Mouse (Mus musculus) neural tube, embryonic 14.5 days (tissue): Measurements from ENCODE around the gene Cldn10. TPM values are rescaled to one million over a fixed set of nuclear protein-coding genes. Genes with fewer than 3 reads are reported as not detected.

ENCODE experiments used
- ATAC-seq: fragments of 200-750 bp; cut with Nextera tagmentation; 2 replicates; pipeline ENCODE4 v1.8.0; 2017; ENCODE audit warnings: low read depth, mild to moderate bottlenecking, moderate TSS enrichment, moderate library complexity
- H3K27ac ChIP-seq: fragments of 300-500 bp; sonication (generic); 2 replicates; pipeline ENCODE4 v1.5.1; 2014; ENCODE audit warnings: low read depth, mild to moderate bottlenecking, control low read depth, low read length, moderate library complexity, mixed read lengths
- H3K27me3 ChIP-seq: fragments of 300-500 bp; sonication (generic); 2 replicates; pipeline ENCODE4 v1.6.1; 2014; ENCODE audit warnings: low read length; ENCODE audit not compliant: control insufficient read depth, insufficient read depth
- H3K36me3 ChIP-seq: fragments of 300-500 bp; sonication (generic); 2 replicates; pipeline ENCODE4 v1.6.1; 2014; ENCODE audit warnings: low read length, mixed read lengths; ENCODE audit not compliant: control insufficient read depth, insufficient read depth
- H3K4me1 ChIP-seq: fragments of 300-500 bp; sonication (generic); 2 replicates; pipeline ENCODE4 v1.6.1; 2014; ENCODE audit warnings: low read length; ENCODE audit not compliant: control insufficient read depth, insufficient read depth
- H3K4me2 ChIP-seq: fragments of 300-500 bp; sonication (generic); 2 replicates; pipeline ENCODE4 v1.6.1; 2014; ENCODE audit warnings: mild to moderate bottlenecking, low read depth, low read length, control low read depth
- H3K4me3 ChIP-seq: fragments of 300-500 bp; sonication (generic); 2 replicates; pipeline ENCODE4 v1.5.1; 2014; ENCODE audit warnings: low read depth, low read length, control low read depth, mixed read lengths
- H3K9ac ChIP-seq: fragments of 300-500 bp; sonication (generic); replicated peaks from 2 replicates; pipeline ENCODE4 v1.6.1; 2014; ENCODE audit warnings: low read depth, mild to moderate bottlenecking, control low read depth, low read length, mixed read lengths
- H3K9me3 ChIP-seq: fragments of 300-500 bp; sonication (generic); 2 replicates; pipeline ENCODE4 v1.6.1; 2016; ENCODE audit warnings: low read length; ENCODE audit not compliant: control insufficient read depth
- WGBS: fragments of 180-500 bp; shearing (Covaris S2); extraction: QIAGEN DNeasy Blood & Tissue Kit; methylation state at CpG from one replicate; pipeline ENCODE4 v1.1.7; 2014; 5-methylcytosine and 5-hydroxymethylcytosine counted together
- polyA plus RNA-seq: library from polyadenylated mRNA; unstranded; fragments of >200 nt; fragmentation: Nextera tagmentation; extraction: Ambion mirVana; gene quantifications from 2 replicates; pipeline ENCODE4 v1.2.1, GENCODE M21; 2014

Gene Cldn10
- polyA plus RNA-seq, 1 experiment from 2014 or later = 1.7 TPM

DNA sequence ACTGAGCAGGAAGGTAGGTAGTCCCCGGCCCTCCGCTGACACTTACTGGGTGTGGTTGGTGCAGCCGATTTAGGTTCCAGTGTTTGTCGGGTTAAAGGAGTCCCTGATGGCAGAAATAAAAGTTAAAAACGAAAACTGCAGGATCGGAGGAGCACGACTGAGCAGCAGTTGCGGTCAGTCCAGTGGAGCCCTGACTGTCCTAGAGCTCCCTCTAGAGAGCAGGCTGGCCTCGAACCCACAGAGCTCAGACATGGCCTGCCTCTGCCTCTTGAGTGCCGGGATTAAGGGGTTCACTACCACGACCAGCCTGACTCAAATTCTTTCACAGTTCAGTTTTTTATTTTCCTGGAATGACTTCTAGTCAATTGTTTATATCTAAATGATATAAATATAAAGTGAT, 112.2 kb downstream of the Cldn10 start:
- no peak for ATAC-seq
- Histone ChIP-seq H3K27me3 (no peaks in the 10 kb centered on the region), H3K4me2 (no peak overlapping the region), H3K9me3 (no peaks in the 10 kb centered on the region), H3K36me3 (peaks cover 72% of the 10 kb centered on the region), H3K4me1 (no peaks in the 10 kb centered on the region), H3K27ac (no peak overlapping the region), H3K4me3 (no peak overlapping the region), H3K9ac (no peak overlapping the region)
- 88% methylated on average over 11 of the region's 11 CpGs for WGBS

DNA sequence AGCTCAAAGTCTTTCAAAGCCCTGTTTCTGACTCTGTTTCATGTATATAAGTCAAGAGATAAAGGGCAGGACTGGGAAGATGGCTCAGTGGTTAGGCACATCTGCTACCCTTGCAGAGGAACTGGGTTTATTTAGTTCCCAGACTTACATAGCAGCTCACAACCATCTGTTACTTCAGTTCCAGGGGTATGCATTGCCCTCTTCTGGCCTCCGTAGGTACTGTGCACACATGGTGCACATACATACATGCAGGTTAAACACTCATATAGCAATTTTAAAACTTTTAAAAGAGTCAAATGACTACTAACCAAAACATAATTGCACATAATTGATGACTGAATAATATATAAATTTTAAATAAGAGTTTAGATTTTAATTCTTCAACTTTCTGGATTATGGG, 113.2 kb downstream of the Cldn10 start:
- Histone ChIP-seq H3K4me1 (no peaks in the 10 kb centered on the region), H3K9ac (no peak overlapping the region), H3K27ac (no peak overlapping the region), H3K4me3 (no peak overlapping the region), H3K36me3 (peaks cover 64% of the 10 kb centered on the region), H3K4me2 (no peak overlapping the region), H3K27me3 (no peaks in the 10 kb centered on the region), H3K9me3 (no peaks in the 10 kb centered on the region)
- 100% methylated on average over 1 of the region's 1 CpGs for WGBS
- no peak for ATAC-seq

DNA sequence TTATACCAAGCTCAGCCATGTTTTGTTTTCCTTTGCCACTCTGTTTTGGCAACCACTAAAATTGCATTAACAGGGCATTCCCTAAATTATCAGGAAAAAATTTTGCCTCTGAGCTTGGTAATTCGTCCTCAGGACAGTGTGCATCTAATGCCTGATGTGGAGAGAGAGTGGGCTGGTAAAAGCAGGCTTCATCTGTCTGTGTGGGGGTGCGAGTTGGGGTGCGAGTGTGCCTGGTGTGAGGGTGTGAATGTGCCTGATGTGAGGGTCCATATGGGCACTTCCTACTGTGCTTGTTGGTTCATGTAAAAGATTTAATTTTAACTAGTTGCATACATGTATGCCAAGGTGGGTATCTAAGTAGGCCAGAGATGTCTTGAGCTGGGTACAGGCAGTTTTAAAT, 115.7 kb downstream of the Cldn10 start:
- no peaks in the 10 kb centered on the region for H3K27me3 ChIP-seq
- 85% methylated on average over 3 of the region's 3 CpGs for WGBS
- H3K27ac ChIP-seq = no peak overlapping the region
- H3K9ac ChIP-seq = no peak overlapping the region
- ATAC-seq = no peak
- no peaks in the 10 kb centered on the region for H3K4me1 ChIP-seq
- no peak overlapping the region for H3K4me3 ChIP-seq
- no peaks in the 10 kb centered on the region for H3K9me3 ChIP-seq
- no peak overlapping the region for H3K4me2 ChIP-seq
- H3K36me3 ChIP-seq = peaks cover 63% of the 10 kb centered on the region

DNA sequence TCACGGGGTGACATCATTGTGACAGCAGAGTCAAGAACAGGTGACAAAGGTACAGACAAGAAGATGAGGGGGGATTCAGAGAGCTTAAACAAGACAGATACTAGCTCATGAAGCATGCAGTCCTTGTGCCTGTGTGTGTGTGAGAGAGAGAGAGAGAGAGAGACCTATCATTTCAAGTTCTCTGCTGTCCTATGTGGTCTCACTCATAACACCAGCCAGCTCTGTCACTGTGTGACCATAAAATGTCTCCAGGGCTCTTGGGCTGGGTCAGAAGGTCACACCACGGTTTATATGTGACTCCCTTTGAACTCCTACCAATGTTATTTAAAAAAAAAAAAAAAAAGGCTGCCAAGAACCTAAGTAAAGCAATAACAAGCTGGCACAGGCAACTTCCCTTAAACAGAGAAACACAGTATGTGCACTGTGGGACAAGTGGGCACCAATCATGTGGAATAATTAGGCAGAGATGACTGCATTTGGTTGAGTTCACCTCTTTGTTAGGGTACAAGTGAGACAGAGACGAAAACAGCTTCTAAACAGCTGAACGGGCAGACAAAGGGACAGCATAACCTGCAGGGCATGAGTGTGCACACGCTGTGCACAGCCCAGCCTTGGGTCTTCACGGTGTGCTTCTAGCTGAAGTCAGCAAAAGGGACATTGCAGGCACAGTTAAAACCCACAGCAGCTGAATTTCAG, 116.3 kb downstream of the Cldn10 start:
- WGBS = 24% methylated on average over 6 of the region's 6 CpGs
- H3K9me3 ChIP-seq = no peaks in the 10 kb centered on the region
- H3K27me3 ChIP-seq = no peaks in the 10 kb centered on the region
- no peaks in the 10 kb centered on the region for H3K4me1 ChIP-seq
- H3K4me2 ChIP-seq = no peak overlapping the region
- no peak overlapping the region for H3K9ac ChIP-seq
- ATAC-seq = peak; percentile 88; the same call in 1 of the 2 replicates
- H3K36me3 ChIP-seq = peaks cover 63% of the 10 kb centered on the region
- 0 out of 2 replicates have a peak overlapping the region, but pooled peaks have one; percentile 16 for H3K27ac ChIP-seq
- no peak overlapping the region for H3K4me3 ChIP-seq

DNA sequence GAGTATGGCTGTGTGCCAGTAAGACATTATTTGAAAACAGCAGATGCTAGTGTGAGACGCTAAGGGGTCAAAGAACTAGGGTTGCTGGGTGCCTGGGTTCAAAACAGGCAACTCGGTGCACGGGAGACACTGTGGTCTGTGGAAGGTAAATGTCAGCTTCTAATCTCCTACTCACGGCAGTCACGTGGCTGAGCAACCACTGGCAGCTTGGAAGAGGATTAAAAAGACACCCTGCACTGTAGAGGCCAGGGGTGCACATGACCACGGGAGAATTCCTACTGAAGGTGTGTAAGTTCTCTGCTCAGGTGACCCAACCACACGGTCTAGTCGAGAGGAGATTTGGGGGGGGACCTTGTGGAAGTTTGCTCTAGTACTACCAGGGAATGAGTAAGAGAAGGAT, 119.9 kb downstream of the Cldn10 start:
- H3K4me2 ChIP-seq = no peak overlapping the region
- no peak overlapping the region for H3K4me3 ChIP-seq
- no peak overlapping the region for H3K27ac ChIP-seq
- H3K9ac ChIP-seq = no peak overlapping the region
- WGBS = 86% methylated on average over 8 of the region's 8 CpGs
- peaks cover 62% of the 10 kb centered on the region for H3K36me3 ChIP-seq
- no peaks in the 10 kb centered on the region for H3K27me3 ChIP-seq
- no peaks in the 10 kb centered on the region for H3K9me3 ChIP-seq
- no peaks in the 10 kb centered on the region for H3K4me1 ChIP-seq
- no peak for ATAC-seq

DNA sequence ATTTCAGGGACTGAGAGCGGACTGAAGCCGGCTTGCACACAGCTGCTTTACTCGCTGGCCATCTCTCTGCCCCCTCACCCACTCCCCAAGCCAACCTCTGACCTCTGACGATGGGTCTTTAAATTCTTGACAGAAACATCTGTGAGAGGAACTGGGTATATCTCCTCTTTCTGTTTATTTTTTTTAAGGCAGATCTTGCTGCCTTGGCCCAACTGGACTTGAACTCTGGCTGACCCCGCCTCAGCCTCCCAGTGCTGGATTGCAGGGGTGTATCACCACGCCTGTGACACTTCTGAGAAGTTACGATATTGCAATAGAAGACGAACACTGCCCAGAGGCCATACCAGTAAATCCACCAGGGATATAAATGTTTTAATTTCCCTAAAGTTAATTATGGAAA, 122.2 kb downstream of the Cldn10 start:
- no peak overlapping the region for H3K4me2 ChIP-seq
- no peak overlapping the region for H3K9ac ChIP-seq
- no peaks in the 10 kb centered on the region for H3K9me3 ChIP-seq
- H3K4me3 ChIP-seq = no peak overlapping the region
- H3K27me3 ChIP-seq = no peaks in the 10 kb centered on the region
- 85% methylated on average over 8 of the region's 8 CpGs for WGBS
- H3K4me1 ChIP-seq = no peaks in the 10 kb centered on the region
- ATAC-seq = no peak
- H3K27ac ChIP-seq = no peak overlapping the region
- peaks cover 59% of the 10 kb centered on the region for H3K36me3 ChIP-seq

DNA sequence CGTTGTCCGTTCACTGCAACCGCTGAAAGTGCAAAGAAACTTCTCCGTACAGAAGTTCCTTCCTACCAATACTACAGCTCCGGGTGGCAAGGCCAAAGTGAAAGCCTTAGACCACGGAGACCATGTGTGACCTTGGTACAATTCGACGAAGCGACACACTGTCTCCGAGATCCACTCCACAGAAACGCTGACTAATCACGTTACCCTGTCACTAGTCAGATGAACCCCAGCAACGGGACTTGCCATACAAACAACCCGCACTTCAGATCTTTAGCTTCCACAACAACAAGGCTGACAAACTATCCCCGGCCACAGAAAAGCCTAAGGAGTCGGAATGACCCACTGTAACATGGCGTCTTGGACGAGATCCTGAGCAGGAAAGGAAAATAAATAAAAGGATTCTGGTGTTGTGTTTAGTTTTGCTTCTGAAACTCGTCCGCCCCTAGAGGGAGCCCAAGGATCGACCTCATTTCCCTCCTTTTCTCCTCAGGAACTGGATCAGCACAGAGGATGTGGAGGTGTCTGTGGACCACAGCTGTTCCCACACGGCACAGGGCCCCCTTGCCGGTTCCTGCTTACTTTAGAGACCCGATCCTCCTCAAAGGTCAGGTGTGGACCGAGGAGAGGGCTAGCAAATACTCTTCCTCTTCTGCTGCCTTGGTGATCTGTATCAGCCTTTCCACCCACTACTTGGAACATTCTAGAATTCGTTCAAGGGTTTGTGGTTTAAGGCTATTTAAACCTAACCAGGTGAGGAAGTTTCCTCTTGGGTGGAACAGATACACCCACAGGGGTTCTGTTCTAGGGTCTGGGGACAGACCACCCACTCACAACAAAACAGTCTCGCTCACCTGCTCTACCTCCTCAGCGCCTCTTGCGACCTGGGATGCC, 122.9 kb downstream of the Cldn10 start:
- Histone ChIP-seq H3K9me3 (no peaks in the 10 kb centered on the region), H3K27me3 (no peaks in the 10 kb centered on the region), H3K4me3 (no peak overlapping the region), H3K4me2 (no peak overlapping the region), H3K36me3 (peaks cover 60% of the 10 kb centered on the region), H3K4me1 (no peaks in the 10 kb centered on the region), H3K9ac (no peak overlapping the region), H3K27ac (no peak overlapping the region)
- WGBS = 71% methylated on average over 29 of the region's 29 CpGs
- ATAC-seq = peak; percentile 32; the same call in 1 of the 2 replicates

DNA sequence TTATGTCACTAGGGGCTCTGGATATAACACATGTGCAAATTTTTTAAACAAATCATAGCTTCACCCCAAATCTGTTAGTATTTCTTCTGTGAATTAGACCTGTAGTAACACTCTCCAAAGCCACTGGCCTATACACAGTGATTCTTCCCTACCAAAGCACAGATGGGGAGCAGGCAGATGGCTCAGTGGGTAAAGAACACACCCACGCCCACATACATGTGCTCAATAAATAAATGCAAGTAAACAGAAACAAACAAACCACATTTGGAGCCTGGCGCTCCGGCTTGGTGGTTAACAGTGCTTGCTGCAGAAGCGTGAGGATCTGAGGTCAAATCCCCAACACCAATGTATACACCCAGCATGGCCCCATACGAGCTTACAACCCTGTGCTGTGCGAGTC, 123.8 kb downstream of the Cldn10 start:
- 92% methylated on average over 6 of the region's 6 CpGs for WGBS
- no peak for ATAC-seq
- Histone ChIP-seq H3K27me3 (no peaks in the 10 kb centered on the region), H3K4me3 (no peak overlapping the region), H3K4me1 (no peaks in the 10 kb centered on the region), H3K9ac (no peak overlapping the region), H3K9me3 (no peaks in the 10 kb centered on the region), H3K36me3 (peaks cover 58% of the 10 kb centered on the region), H3K27ac (no peak overlapping the region), H3K4me2 (no peak overlapping the region)

DNA sequence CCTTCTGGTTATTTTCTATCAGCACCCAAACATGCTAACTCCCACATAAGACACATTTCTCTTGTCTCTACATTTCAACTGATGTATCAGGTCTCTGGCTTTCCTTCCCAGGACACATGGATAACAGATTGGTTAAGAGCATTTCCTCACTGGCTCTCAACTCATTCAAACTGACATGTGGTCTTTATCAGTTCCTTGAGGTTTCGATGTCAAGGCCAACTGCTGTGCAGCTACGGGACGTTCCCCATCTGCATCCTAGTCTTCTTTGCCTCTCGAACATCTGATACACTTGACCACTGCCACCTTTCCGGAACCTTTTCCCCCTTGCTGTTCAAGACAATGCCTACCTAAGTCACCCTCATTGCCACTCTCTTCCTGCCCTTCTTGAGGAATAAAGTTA, 125.9 kb downstream of the Cldn10 start:
- H3K4me2 ChIP-seq = no peak overlapping the region
- peaks cover 46% of the 10 kb centered on the region for H3K36me3 ChIP-seq
- H3K27ac ChIP-seq = no peak overlapping the region
- no peak for ATAC-seq
- no peaks in the 10 kb centered on the region for H3K9me3 ChIP-seq
- no peaks in the 10 kb centered on the region for H3K4me1 ChIP-seq
- H3K4me3 ChIP-seq = no peak overlapping the region
- H3K9ac ChIP-seq = no peak overlapping the region
- 86% methylated on average over 5 of the region's 5 CpGs for WGBS
- no peaks in the 10 kb centered on the region for H3K27me3 ChIP-seq
